Mouse (Mus musculus) large intestine, adult 2 months (tissue): Measurements from ENCODE around the gene Nrxn3. TPM values are rescaled to one million over a fixed set of nuclear protein-coding genes. Genes with fewer than 3 reads are reported as not detected.

Experiments
- DNase-seq: peaks from one replicate; pipeline ENCODE4 v3.0.0-alpha.2; 2012; ENCODE audit warnings: low read depth, low spot score
- WGBS: fragments of 180-500 bp; shearing (Covaris S2); methylation state at CpG from one replicate; pipeline ENCODE4 v1.1.7; 2018; 5-methylcytosine and 5-hydroxymethylcytosine counted together
- polyA plus RNA-seq: library from polyadenylated mRNA; depleted of rRNA; stranded (reverse); fragments of >200 nt; gene quantifications from 2 replicates; pipeline ENCODE4 v1.2.3, GENCODE M21; 2012

Nrxn3 gene
- polyA plus RNA-seq, 1 experiment = 0.06 TPM

DNA sequence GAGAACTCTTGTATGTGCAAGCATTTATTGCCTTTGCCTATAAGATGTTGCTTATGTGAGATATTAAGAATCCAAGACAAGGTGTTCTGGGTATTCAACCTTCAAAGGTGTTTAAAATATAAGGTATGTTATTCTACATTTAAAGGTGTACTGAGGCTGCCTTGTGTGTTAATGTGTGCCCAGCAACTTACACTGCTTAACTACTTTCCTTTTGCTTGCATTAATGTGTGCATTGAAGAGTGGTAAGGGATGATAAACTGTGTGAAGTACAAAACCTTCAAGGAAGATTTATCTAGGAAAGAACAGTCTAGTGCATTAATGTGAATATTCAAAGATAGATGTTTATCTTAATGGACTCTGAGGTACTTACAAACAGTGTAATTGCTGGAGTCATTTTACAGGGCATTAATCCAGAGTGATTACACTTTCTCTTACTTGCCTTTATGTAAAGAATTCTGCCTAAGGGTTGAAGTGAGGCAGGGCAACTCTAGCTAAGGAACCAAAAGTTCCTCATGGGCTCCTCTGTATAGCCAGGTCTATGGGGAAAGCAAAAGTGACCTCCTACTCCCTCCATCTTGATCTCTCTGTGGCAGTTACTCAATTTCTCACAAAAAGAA lies 1548.2 kb downstream of the Nrxn3 start:
- no peak for DNase-seq

DNA sequence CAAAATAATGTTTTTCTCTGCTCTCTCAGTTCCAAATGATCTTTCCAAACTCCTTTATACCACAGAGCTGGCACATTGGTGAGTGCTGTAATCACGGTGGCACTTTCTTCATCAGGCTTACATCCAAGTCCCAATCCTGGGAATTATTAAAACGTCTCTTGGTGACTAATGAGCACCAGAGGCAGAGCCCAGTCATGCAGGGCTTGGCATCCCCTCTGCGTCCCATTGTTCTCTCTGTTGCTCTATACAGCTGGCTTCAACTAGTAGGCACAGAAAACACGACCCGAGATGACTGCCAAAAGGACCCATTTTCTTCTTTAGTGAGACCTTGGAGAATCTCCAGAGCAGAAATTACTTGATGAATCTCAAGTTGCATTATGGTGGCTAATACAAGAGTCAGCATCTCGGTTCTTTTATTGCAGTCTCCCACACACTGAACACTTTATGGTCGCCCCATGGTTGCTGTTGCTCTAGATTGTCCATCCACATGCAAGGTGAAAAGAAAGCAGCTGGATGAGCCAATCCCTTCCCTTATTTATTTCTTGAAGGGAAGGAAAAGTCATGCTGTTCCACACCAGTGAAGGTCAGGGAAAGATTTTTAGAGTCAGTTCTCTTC lies 1552.1 kb downstream of the Nrxn3 start:
- 76% methylated on average over 7 of the region's 7 CpGs for WGBS
- DNase-seq = no peak

DNA sequence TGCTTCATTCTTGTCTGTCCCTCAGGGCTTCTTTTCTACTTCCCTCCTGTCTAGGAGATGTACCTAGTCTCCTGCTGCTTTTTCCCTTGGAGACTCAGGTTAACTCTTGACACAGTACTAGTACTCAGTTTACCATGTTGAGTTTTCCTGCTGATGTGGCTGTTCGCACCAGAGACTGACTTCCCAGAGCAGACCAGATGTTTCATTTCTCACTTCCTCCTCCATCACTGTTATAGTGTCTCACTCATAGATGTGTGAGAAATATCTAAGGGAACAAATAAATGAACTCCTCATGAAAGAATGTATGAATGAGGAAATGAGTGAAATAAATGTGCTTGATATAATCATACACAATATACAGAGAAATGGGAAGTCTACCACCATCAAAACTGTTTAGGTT lies 1558.6 kb downstream of the Nrxn3 start:
- DNase-seq = no peak
- WGBS = 89% methylated on average over 1 of the region's 1 CpGs

DNA sequence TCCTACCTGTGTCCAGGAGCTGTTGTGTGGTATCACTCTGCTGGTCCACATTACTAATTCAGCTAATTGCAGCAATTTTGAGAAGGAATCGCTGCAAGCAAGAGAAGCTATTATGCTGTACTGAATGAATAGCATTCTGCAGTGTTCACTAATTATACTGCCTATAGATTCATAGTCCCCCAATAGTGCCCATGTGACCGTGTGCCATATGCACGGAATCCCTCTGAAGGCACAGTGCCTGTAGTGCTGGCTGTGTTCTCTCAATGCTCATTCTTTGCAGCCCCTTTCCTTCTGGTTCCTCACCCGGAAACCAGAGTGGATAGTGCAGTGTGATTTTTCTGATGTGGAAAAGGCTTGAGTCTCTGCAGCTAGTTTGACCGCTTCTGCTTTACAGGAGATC lies 1560.3 kb downstream of the Nrxn3 start:
- DNase-seq = no peak
- 86% methylated on average over 5 of the region's 5 CpGs for WGBS

DNA sequence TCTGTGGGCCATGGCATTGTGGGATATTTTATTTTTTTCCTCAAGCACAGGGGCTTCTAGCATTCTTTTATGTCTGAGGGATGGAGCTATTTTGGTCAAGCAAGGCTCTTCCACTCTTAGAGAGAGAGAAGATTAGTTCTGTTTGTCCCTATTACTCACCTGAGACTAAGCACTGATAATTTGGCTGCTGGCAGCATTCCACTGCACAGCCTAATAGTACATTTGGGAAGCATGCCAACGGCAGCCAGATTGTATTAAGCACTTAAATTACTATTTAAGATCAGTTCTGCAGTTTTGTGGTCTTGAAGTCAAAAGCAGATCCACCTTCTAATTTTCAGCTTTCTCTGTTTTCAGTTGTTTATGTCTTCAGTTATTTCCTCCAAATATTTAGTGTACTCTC lies 1580.0 kb downstream of the Nrxn3 start:
- no peak for DNase-seq
- 58% methylated on average over 1 of the region's 1 CpGs for WGBS

DNA sequence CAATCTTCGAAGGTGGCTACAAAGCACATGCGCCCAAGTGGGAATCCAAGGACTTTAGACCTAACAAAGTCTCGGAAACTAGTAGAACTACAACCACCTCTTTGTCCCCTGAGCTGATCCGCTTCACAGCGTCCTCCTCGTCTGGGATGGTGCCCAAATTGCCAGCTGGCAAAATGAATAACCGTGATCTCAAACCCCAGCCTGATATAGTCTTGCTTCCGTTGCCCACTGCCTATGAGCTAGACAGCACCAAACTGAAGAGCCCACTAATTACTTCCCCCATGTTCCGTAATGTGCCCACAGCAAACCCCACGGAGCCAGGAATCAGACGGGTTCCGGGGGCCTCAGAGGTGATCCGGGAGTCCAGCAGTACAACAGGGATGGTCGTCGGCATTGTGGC lies 1609.1 kb downstream of the Nrxn3 start:
- WGBS = 93% methylated on average over 15 of the region's 15 CpGs
- no peak for DNase-seq

DNA sequence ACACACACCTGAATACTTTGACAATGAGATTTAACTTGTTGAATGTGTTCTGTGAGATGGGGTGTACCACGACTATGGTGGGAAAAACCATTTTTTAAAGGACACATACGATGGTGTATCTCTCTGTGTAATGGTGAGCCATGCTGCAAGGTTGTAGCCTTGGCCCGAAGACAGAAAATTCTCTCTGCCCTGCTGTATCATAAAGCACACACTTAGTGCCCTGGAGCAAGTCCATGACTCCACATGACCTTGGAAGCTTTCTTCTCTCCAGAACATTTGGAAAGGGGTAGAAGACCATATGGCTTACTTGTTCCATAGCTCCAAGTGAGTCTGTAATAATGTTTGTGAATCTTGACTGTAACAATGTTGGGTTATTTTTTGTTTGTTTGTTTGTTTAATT lies 1609.8 kb downstream of the Nrxn3 start:
- DNase-seq = no peak
- WGBS = 77% methylated on average over 3 of the region's 3 CpGs

DNA sequence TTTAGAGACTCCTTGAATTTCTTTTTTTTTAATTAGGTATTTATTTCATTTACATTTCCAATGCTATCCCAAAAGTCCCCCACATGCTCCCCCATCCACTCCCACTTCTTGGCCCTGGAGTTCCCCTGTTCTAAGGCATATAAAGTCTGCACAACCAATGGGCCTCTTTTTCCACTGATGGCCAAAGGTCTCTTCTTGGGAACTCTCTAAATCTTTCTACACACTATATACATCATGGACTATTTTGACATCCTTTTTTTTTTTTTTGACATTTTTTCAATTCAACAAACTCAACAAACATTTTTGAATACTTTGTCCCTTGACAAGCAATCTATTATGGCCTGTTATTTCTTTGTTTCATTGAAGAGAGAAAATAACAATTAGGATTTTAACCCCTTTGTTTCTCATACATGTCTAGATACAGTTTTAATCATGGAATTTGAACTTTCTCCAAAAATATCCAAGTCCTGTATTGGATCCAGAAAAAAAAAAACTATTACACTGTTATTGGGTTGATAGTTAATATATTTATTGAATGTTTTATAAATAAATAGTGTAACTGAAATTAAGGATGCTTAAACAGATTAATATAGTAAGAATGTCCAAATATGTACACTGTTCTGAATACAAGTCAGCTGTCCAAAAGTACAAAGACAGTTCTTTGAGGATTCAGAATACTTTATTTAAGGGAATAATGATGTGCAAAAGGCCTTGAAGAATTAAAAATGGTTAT lies 1615.0 kb downstream of the Nrxn3 start:
- no peak for DNase-seq

DNA sequence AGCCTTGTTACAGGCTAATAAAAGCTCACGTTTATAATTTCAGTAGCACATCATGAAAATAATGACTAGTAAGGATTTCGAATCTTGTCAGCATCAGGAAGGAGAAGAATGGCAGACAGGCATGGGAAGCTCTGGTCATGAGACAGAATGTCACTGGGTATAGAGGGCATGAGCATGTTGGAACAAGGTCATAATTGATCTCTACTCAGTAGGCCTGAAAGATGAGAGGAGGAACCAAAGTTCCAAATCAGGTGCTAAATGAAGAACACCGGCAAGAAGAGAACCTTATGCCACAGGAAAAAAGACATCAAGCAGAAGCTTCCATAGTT lies 1615.5 kb downstream of the Nrxn3 start:
- DNase-seq = no peak
- 78% methylated on average over 3 of the region's 3 CpGs for WGBS
